Mouse (Mus musculus) stomach, embryonic 15.5 days (tissue): ENCODE data around the gene Rflna. TPM values are rescaled to one million over a fixed set of nuclear protein-coding genes. Genes with fewer than 3 reads are reported as not detected.
A peak's percentile ranks its signal among the peaks of the same experiment; 100 is the strongest.

Experiments used
- ATAC-seq: fragments of 200-750 bp; cut with Nextera tagmentation; 2 replicates; pipeline ENCODE4 v1.8.0; 2017; ENCODE audit warnings: low read depth, moderate number of reproducible peaks, moderate TSS enrichment; ENCODE audit not compliant: insufficient read depth, low FRiP score
- H3K27ac ChIP-seq: fragments of 300-500 bp; sonication (generic); 2 replicates; pipeline ENCODE4 v1.5.1; 2015; ENCODE audit warnings: mild to moderate bottlenecking, inconsistent platforms
- H3K27me3 ChIP-seq: fragments of 300-500 bp; sonication (generic); replicated peaks from 2 replicates; pipeline ENCODE4 v1.6.1; 2015; ENCODE audit warnings: inconsistent platforms
- H3K36me3 ChIP-seq: fragments of 300-500 bp; sonication (generic); 2 replicates; pipeline ENCODE4 v1.6.1; 2015; ENCODE audit warnings: inconsistent platforms
- H3K4me1 ChIP-seq: fragments of 300-500 bp; sonication (generic); 2 replicates; pipeline ENCODE4 v1.6.1; 2015; ENCODE audit warnings: inconsistent platforms
- H3K4me2 ChIP-seq: fragments of 300-500 bp; sonication (generic); 2 replicates; pipeline ENCODE4 v1.6.1; 2015; ENCODE audit warnings: mild to moderate bottlenecking, inconsistent platforms
- H3K4me3 ChIP-seq: fragments of 300-500 bp; sonication (generic); replicated peaks from 2 replicates; pipeline ENCODE4 v1.5.1; 2015; ENCODE audit warnings: inconsistent platforms
- H3K9ac ChIP-seq: fragments of 300-500 bp; sonication (generic); 2 replicates; pipeline ENCODE4 v1.6.1; 2015; ENCODE audit warnings: inconsistent platforms
- H3K9me3 ChIP-seq: fragments of 300-500 bp; sonication (generic); 2 replicates; pipeline ENCODE4 v1.6.1; 2016; ENCODE audit warnings: inconsistent platforms
- WGBS: fragments of 180-500 bp; shearing (Covaris S2); methylation state at CpG from one replicate; pipeline ENCODE4 v1.1.7; 2015; 5-methylcytosine and 5-hydroxymethylcytosine counted together
- polyA plus RNA-seq: library from polyadenylated mRNA; unstranded; fragments of >200 nt; fragmentation: Nextera tagmentation; extraction: Ambion mirVana; gene quantifications from 2 replicates; pipeline ENCODE4 v1.2.1, GENCODE M21; 2015

Rflna gene
- polyA plus RNA-seq, 1 experiment from 2014 or later: 3.6 TPM

DNA sequence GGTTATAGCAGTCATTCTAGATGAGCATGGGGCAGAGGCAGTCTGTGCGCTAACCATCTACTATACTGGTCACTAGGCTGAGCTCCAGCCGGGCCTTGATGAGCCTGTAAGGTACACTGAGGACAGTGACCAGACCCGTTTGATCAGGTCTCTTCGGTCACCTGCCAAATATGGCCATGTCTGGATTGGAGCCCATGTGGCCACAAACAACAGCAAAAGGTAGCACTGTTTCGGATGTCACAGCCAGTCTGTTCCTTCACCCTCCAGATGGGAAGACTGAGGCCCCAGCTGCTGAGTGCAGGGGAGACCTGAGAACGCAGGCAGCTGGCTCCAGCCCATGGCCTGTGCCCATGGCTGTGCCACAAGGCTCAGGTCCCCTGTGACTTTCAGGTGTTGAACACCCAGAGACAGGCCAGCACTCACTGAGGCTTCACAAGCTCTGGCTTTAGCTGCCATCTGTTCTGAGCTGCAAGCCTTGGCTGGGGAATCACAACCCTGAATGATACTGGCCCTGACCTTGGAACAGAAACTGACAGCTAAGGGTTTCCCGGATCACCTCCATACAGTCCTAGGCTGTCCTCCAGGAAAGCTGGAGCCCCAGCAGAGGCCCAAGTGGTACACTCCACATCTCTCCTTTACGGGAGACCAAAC, 36.5 kb downstream of the Rflna start:
- 87% methylated on average over 8 of the region's 8 CpGs for WGBS
- no peak for ATAC-seq
- H3K9me3 ChIP-seq: no peaks in the 10 kb centered on the region
- peak overlapping the region; percentile 61; the same call in 1 of the 2 replicates for H3K27ac ChIP-seq
- H3K4me3 ChIP-seq: no peak overlapping the region
- no peak overlapping the region for H3K4me2 ChIP-seq
- H3K36me3 ChIP-seq: peaks cover 69% of the 10 kb centered on the region
- H3K9ac ChIP-seq: no peak overlapping the region
- peaks cover 14% of the 10 kb centered on the region; the same call in 1 of the 2 replicates for H3K4me1 ChIP-seq
- no peaks in the 10 kb centered on the region for H3K27me3 ChIP-seq

GRCm38 (mm10) chr5:125040128-125040584, 37.1 kb downstream of the Rflna start:
- Histone ChIP-seq H3K4me2 (no peak overlapping the region), H3K9me3 (no peaks in the 10 kb centered on the region), H3K4me3 (no peak overlapping the region), H3K4me1 (peaks cover 14% of the 10 kb centered on the region; the same call in 1 of the 2 replicates), H3K27ac (peak overlapping the region; percentile 67), H3K36me3 (peaks cover 65% of the 10 kb centered on the region), H3K27me3 (no peaks in the 10 kb centered on the region), H3K9ac (no peak overlapping the region)
- ATAC-seq: peak; percentile 53
- WGBS: 69% methylated on average over 5 of the region's 5 CpGs

- no peak overlapping the region for H3K4me3 ChIP-seq
- 84% methylated on average over 9 of the region's 9 CpGs for WGBS
- ATAC-seq: no peak
- H3K4me1 ChIP-seq: peaks cover 14% of the 10 kb centered on the region; the same call in 1 of the 2 replicates
- H3K27ac ChIP-seq: peak overlapping the region; percentile 4; the same call in 1 of the 2 replicates
- H3K4me2 ChIP-seq: no peak overlapping the region
- no peaks in the 10 kb centered on the region for H3K27me3 ChIP-seq
- no peaks in the 10 kb centered on the region for H3K9me3 ChIP-seq
- H3K36me3 ChIP-seq: peaks cover 59% of the 10 kb centered on the region
- H3K9ac ChIP-seq: no peak overlapping the region
Observed at GRCm38 (mm10) chr5:125041578-125041977, 38.6 kb downstream of the Rflna start.

- peaks cover 57% of the 10 kb centered on the region for H3K36me3 ChIP-seq
Observed at GRCm38 (mm10) chr5:125043448-125043847, 40.4 kb downstream of the Rflna start.

GRCm38 (mm10) chr5:125045202-125045601, 42.2 kb downstream of the Rflna start:
- Histone ChIP-seq H3K4me2 (no peak overlapping the region), H3K9ac (no peak overlapping the region), H3K27ac (no peak overlapping the region), H3K36me3 (peaks cover 53% of the 10 kb centered on the region), H3K4me3 (no peak overlapping the region), H3K9me3 (no peaks in the 10 kb centered on the region), H3K27me3 (no peaks in the 10 kb centered on the region), H3K4me1 (peaks cover 11% of the 10 kb centered on the region; the same call in 1 of the 2 replicates)
- no peak for ATAC-seq
- WGBS: 79% methylated on average over 5 of the region's 5 CpGs

More at GRCm38 (mm10) chr5:125043448-125043847, 40.4 kb downstream of the Rflna start:
- 92% methylated on average over 6 of the region's 6 CpGs for WGBS
- H3K9ac ChIP-seq: no peak overlapping the region
- H3K9me3 ChIP-seq: no peaks in the 10 kb centered on the region
- H3K4me1 ChIP-seq: peaks cover 14% of the 10 kb centered on the region; the same call in 1 of the 2 replicates
- H3K27me3 ChIP-seq: no peaks in the 10 kb centered on the region
- H3K4me3 ChIP-seq: no peak overlapping the region
- H3K4me2 ChIP-seq: no peak overlapping the region
- ATAC-seq: no peak
- H3K27ac ChIP-seq: no peak overlapping the region

DNA sequence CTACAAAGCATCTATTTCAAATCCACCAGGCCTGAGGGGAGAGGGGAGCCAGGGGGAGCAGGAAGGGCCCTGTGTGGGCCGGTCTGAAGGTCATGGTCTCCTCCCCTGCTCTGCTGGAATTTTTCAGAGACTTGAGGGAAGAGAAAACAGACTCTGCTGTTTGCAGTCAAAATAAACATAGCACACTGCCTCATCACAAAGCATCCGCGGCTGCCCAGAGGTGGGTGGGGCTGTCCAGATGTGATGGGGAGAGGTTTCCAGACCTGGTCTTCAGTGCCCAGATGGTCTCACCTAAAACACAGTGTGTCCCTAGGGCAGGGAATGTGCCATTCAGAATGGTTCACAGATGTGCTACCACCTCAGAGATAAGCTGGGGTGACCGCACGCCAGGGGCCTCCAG, 43.4 kb downstream of the Rflna start:
- no peaks in the 10 kb centered on the region for H3K9me3 ChIP-seq
- no peaks in the 10 kb centered on the region for H3K4me1 ChIP-seq
- no peak for ATAC-seq
- H3K27me3 ChIP-seq: no peaks in the 10 kb centered on the region
- H3K36me3 ChIP-seq: peaks cover 60% of the 10 kb centered on the region
- H3K4me2 ChIP-seq: no peak overlapping the region
- no peak overlapping the region for H3K9ac ChIP-seq
- no peak overlapping the region for H3K27ac ChIP-seq
- WGBS: 55% methylated on average over 5 of the region's 5 CpGs
- no peak overlapping the region for H3K4me3 ChIP-seq

- no peak overlapping the region for H3K4me2 ChIP-seq
- H3K4me1 ChIP-seq: peaks cover 11% of the 10 kb centered on the region
- ATAC-seq: peak; percentile 76
- no peak overlapping the region for H3K9ac ChIP-seq
- H3K27me3 ChIP-seq: no peaks in the 10 kb centered on the region
- WGBS: 85% methylated on average over 4 of the region's 4 CpGs
- no peak overlapping the region for H3K4me3 ChIP-seq
- peaks cover 53% of the 10 kb centered on the region for H3K36me3 ChIP-seq
- H3K27ac ChIP-seq: no peak overlapping the region
- H3K9me3 ChIP-seq: no peaks in the 10 kb centered on the region
Observed at GRCm38 (mm10) chr5:125049481-125049880, 46.5 kb downstream of the Rflna start.

GRCm38 (mm10) chr5:125052237-125052602, 49.2 kb downstream of the Rflna start:
- H3K9me3 ChIP-seq: no peaks in the 10 kb centered on the region
- ATAC-seq: no peak
- 69% methylated on average over 10 of the region's 10 CpGs for WGBS
- no peaks in the 10 kb centered on the region for H3K27me3 ChIP-seq
- H3K9ac ChIP-seq: no peak overlapping the region
- no peak overlapping the region for H3K4me3 ChIP-seq
- H3K27ac ChIP-seq: peak overlapping the region; percentile 12; the same call in 1 of the 2 replicates
- H3K4me2 ChIP-seq: no peak overlapping the region
- H3K36me3 ChIP-seq: peaks cover 52% of the 10 kb centered on the region
- H3K4me1 ChIP-seq: peaks cover 36% of the 10 kb centered on the region

GRCm38 (mm10) chr5:125052603-125053488, 49.8 kb downstream of the Rflna start:
- Histone ChIP-seq H3K27ac (peak overlapping the region; percentile 17; the same call in 1 of the 2 replicates), H3K36me3 (peaks cover 46% of the 10 kb centered on the region), H3K27me3 (no peaks in the 10 kb centered on the region), H3K4me2 (no peak overlapping the region), H3K4me1 (peaks cover 41% of the 10 kb centered on the region), H3K9me3 (no peaks in the 10 kb centered on the region), H3K9ac (no peak overlapping the region), H3K4me3 (no peak overlapping the region)
- ATAC-seq: no peak
- WGBS: 70% methylated on average over 23 of the region's 23 CpGs

DNA sequence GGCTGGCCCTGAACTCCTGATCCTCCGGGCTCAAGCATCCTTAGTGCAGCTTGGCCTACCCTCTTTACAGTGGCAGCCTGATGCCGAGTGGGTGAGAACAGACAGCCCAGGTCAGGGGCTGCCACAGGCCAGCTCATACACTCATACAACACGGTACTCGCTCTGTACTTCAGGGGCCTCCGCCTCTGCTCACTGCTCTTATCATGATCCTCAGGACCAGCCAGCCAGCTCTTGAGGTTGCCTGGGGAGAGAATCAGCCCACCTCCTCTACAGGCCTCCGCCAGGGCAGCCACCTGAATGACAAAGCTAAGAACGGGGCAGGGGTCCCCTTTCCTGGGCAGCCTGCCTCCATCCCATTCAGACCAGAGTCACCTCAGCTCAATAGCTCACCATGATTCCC, 50.6 kb downstream of the Rflna start:
- 0 out of 2 replicates have a peak overlapping the region, but pooled peaks have one; percentile 17 for H3K27ac ChIP-seq

GRCm38 (mm10) chr5:125055901-125056300, 52.9 kb downstream of the Rflna start:
- WGBS: 42% methylated on average over 8 of the region's 8 CpGs
- Histone ChIP-seq H3K4me3 (0 out of 2 replicates have a peak overlapping the region, but pooled peaks have one; percentile 6), H3K4me2 (peak overlapping the region; percentile 48), H3K36me3 (peaks cover 24% of the 10 kb centered on the region), H3K9ac (no peak overlapping the region), H3K27me3 (no peaks in the 10 kb centered on the region), H3K27ac (peak overlapping the region; percentile 87), H3K4me1 (peaks cover 65% of the 10 kb centered on the region), H3K9me3 (no peaks in the 10 kb centered on the region)
- no peak for ATAC-seq

More for the DNA sequence above, 50.6 kb downstream of the Rflna start:
- no peak overlapping the region for H3K9ac ChIP-seq
- no peak for ATAC-seq
- peaks cover 49% of the 10 kb centered on the region for H3K4me1 ChIP-seq
- H3K4me2 ChIP-seq: no peak overlapping the region
- H3K36me3 ChIP-seq: peaks cover 42% of the 10 kb centered on the region
- no peak overlapping the region for H3K4me3 ChIP-seq
- H3K9me3 ChIP-seq: no peaks in the 10 kb centered on the region
- 81% methylated on average over 7 of the region's 7 CpGs for WGBS
- no peaks in the 10 kb centered on the region for H3K27me3 ChIP-seq

DNA sequence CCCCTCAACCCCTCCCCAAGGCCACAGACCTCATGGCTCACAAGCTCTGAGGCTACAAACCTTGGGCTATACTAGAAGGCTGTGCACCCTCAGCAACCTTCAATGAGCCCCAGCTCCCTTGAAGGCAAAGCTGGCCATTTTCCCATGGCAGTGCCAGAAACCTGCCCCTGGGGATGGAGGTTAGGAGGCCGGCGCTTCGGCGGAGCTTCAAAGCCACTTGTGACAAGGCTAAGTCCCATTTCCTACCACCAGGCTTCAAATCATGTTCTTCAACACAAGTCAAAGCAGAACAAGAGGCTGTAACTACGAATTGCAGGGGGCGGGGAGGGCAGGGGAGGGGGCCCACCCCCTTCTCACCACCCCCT, 53.3 kb downstream of the Rflna start:
- Histone ChIP-seq H3K4me3 (0 out of 2 replicates have a peak overlapping the region, but pooled peaks have one; percentile 6), H3K27me3 (no peaks in the 10 kb centered on the region), H3K36me3 (peaks cover 21% of the 10 kb centered on the region), H3K4me1 (peaks cover 65% of the 10 kb centered on the region), H3K9ac (no peak overlapping the region), H3K27ac (peak overlapping the region; percentile 87), H3K4me2 (peak overlapping the region; percentile 48), H3K9me3 (no peaks in the 10 kb centered on the region)
- 38% methylated on average over 6 of the region's 6 CpGs for WGBS
- ATAC-seq: no peak
